Mouse (Mus musculus): ENCODE data around the gene Ralgapa2.

DNA sequence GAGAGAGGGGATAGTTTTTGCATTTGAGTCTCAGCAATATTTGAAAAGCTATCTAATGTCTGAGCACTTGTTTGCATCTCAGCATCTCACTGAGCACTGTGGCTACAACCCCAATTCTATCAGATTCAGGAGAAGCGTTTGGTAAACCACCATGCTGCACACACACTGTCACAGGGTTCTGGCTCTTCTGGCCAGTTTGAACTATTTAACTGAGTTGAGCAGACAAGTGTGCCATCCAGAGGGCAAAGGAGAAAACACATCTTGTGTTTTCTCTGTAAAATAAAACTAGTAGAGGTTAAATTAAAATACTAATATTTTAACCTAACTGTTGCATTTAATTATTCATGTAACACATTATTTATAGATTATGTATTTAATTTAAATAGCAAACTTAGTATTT, 127.6 kb downstream of the Ralgapa2 start:
- TF ChIP-seq CTCF (IDR thresholded peaks at IDR 0.05; ENCODE audit: insufficient read depth, low read length), result no peak
- TF ChIP-seq POLR2A (IDR thresholded peaks at IDR 0.05; ENCODE audit: borderline replicate concordance, extremely low read depth, low read depth, low read length), result no peak
